Mouse (Mus musculus): Measurements from ENCODE around the gene Gm17416. TPM values are rescaled to one million over a fixed set of nuclear protein-coding genes. Genes with fewer than 3 reads are reported as not detected.

Gm17416 gene
- polyA plus RNA-seq, 1 experiment = not detected

DNA sequence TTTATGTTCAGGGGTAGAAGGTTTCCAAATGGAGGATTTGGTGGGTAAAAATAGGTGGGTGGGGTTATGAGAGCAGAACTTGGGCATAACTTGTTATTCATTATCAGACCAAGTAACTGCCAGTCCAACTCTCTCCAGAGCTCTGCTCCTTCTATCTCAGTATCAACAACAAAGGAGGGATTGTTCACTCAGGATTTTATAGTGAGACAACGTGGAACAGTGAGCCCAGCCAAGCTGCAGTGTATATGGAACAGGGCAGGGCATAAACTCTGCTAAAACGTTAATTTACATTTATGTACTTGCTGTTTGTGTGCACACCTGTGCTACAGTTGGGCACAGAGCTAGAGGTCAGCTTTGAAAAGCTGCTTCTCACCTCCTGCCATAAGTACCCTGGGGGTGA lies 19.3 kb downstream of the Gm17416 start:
- TF ChIP-seq CTCF (IDR thresholded peaks at IDR 0.05; ENCODE audit: control insufficient read depth, insufficient read depth, low read length) (no peak), POLR2A (IDR thresholded peaks at IDR 0.05; ENCODE audit: borderline replicate concordance, control insufficient read depth, low read depth, low read length) (no peak)
- Histone ChIP-seq H3K4me1 (ENCODE audit: control insufficient read depth, insufficient read depth, low read length) (no peaks in the 10 kb centered on the region), H3K4me3 (replicated peaks; ENCODE audit: control insufficient read depth, low read depth, low read length) (no peak overlapping the region), H3K27ac (ENCODE audit: control insufficient read depth, insufficient read depth, low read depth, low read length, poor library complexity) (no peak overlapping the region)
- WGBS = 49% methylated on average over 2 of the region's 2 CpGs

GRCm38 (mm10) chr2:152589021-152589420 lies 19.9 kb downstream of the Gm17416 start:
- 58% methylated on average over 6 of the region's 6 CpGs for WGBS
- no peak overlapping the region for H3K27ac ChIP-seq (ENCODE audit: control insufficient read depth, insufficient read depth, low read depth, low read length, poor library complexity)
- no peaks in the 10 kb centered on the region for H3K4me1 ChIP-seq (ENCODE audit: control insufficient read depth, insufficient read depth, low read length)
- H3K4me3 ChIP-seq (replicated peaks; ENCODE audit: control insufficient read depth, low read depth, low read length) = no peak overlapping the region
- TF ChIP-seq CTCF (IDR thresholded peaks at IDR 0.05; ENCODE audit: control insufficient read depth, insufficient read depth, low read length) = no peak
- TF ChIP-seq POLR2A (IDR thresholded peaks at IDR 0.05; ENCODE audit: borderline replicate concordance, control insufficient read depth, low read depth, low read length) = no peak

GRCm38 (mm10) chr2:152599299-152599698 lies 30.2 kb downstream of the Gm17416 start, which contains the start of gene Defb45:
Defb45 (minus strand) TSS chr2:152599399.
- Histone ChIP-seq H3K27ac (ENCODE audit: control insufficient read depth, insufficient read depth, low read depth, low read length, poor library complexity) (no peak within 1 kb of the TSS), H3K4me3 (replicated peaks; ENCODE audit: control insufficient read depth, low read depth, low read length) (no peak within 1 kb of the TSS), H3K4me1 (ENCODE audit: control insufficient read depth, insufficient read depth, low read length) (no peaks in the 10 kb centered on the region)
- no peak for TF ChIP-seq CTCF (IDR thresholded peaks at IDR 0.05; ENCODE audit: control insufficient read depth, insufficient read depth, low read length)
- TF ChIP-seq POLR2A (IDR thresholded peaks at IDR 0.05; ENCODE audit: borderline replicate concordance, control insufficient read depth, low read depth, low read length) = no peak
- 59% methylated on average over 7 of the region's 7 CpGs for WGBS

DNA sequence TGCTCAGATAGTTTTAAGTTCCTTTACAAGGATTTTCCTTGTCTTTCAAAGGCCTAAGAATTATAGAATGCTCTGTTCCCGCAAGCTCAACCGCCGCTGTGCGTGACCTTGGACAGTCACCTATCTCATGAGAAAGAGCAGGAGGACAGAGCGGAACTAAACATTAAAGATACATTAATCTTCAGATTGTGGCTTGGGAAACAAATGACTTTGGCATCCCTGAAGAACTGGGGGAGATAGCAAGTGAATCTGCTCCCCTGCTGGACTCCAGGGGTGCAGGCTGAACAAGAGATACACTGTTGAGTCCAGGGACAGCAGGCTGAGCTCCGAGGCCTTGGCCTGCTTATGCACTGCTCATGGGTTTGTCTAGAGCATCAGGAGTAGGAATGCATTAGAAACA lies 30.9 kb downstream of the Gm17416 start:
- TF ChIP-seq POLR2A (IDR thresholded peaks at IDR 0.05; ENCODE audit: borderline replicate concordance, control insufficient read depth, low read depth, low read length) = no peak
- TF ChIP-seq CTCF (IDR thresholded peaks at IDR 0.05; ENCODE audit: control insufficient read depth, insufficient read depth, low read length) = no peak
- Histone ChIP-seq H3K4me1 (ENCODE audit: control insufficient read depth, insufficient read depth, low read length) (no peaks in the 10 kb centered on the region), H3K27ac (ENCODE audit: control insufficient read depth, insufficient read depth, low read depth, low read length, poor library complexity) (no peak overlapping the region), H3K4me3 (replicated peaks; ENCODE audit: control insufficient read depth, low read depth, low read length) (no peak overlapping the region)
- WGBS = 82% methylated on average over 6 of the region's 6 CpGs

DNA sequence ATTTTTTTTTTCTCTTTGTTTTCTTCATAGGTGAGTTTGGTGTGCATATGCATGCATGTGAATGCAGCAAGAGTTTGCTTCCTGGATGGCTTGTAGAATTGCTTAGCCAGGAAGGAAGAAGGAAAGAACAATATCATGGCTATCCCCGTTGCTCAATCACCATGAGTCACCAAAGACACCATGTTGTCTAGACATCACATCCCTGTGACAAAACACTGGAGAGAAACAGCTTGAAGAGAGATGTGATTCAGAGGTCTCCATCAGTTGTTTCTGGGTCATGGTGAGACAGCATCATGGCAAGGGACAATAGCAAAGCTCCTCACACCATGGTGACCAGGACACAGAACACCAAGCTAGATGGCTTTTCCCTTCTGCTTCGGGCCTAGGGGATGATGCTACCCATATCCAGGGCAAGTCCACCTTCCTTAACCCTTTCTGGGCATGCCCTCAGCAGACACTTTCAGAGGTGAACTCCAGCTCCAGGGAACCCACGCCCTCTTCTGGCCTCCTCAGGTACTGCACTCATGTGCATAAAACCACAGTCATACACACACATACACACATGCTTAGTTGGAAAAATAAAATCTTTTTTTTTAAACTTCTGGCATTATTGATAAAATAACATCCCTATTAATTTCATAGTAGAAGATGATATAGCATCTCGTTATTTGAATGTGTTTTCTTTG lies 32.3 kb downstream of the Gm17416 start:
- 53% methylated on average over 4 of the region's 4 CpGs for WGBS
- no peak overlapping the region for H3K4me3 ChIP-seq (replicated peaks; ENCODE audit: control insufficient read depth, low read depth, low read length)
- no peaks in the 10 kb centered on the region for H3K4me1 ChIP-seq (ENCODE audit: control insufficient read depth, insufficient read depth, low read length)
- no peak overlapping the region for H3K27ac ChIP-seq (ENCODE audit: control insufficient read depth, insufficient read depth, low read depth, low read length, poor library complexity)
- no peak for TF ChIP-seq POLR2A (IDR thresholded peaks at IDR 0.05; ENCODE audit: borderline replicate concordance, control insufficient read depth, low read depth, low read length)
- TF ChIP-seq CTCF (IDR thresholded peaks at IDR 0.05; ENCODE audit: control insufficient read depth, insufficient read depth, low read length) = peak; percentile 20; the same call in 1 of the 2 replicates

DNA sequence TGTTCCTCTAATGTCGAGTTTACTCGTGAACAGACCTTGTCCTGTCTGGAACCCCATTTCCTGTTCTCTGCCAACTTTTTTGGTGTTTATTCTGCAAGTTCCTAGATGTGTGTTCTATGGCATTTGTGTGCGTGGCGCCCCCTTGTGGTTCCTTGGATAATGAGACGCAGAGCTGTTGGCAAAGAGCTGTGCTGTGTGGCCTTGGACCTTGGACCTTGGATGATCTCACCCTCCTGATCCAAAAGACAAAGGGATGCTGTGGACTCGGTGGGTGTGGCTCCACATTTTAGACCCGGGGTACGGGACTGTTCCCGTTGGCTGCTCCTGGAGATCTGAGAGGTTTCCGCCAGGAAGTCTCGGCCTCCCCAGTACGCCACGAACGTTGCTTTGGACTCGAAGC lies 34.9 kb downstream of the Gm17416 start, which contains the start of gene Defb36:
Gene Defb36 (plus strand): TSS at position 271 of the 400 bp plus-strand sequence.
- Histone ChIP-seq H3K27ac (ENCODE audit: control insufficient read depth, insufficient read depth, low read depth, low read length, poor library complexity) (no peak within 1 kb of the TSS), H3K4me1 (ENCODE audit: control insufficient read depth, insufficient read depth, low read length) (no peaks in the 10 kb centered on the region), H3K4me3 (replicated peaks; ENCODE audit: control insufficient read depth, low read depth, low read length) (no peak within 1 kb of the TSS)
- peak; percentile 54; the same call in 1 of the 2 replicates for TF ChIP-seq CTCF (IDR thresholded peaks at IDR 0.05; ENCODE audit: control insufficient read depth, insufficient read depth, low read length)
- no peak for TF ChIP-seq POLR2A (IDR thresholded peaks at IDR 0.05; ENCODE audit: borderline replicate concordance, control insufficient read depth, low read depth, low read length)
- 71% methylated on average over 15 of the region's 15 CpGs for WGBS

GRCm38 (mm10) chr2:152607746-152608145 lies 38.6 kb downstream of the Gm17416 start:
- Histone ChIP-seq H3K4me1 (ENCODE audit: control insufficient read depth, insufficient read depth, low read length) (no peaks in the 10 kb centered on the region; the same call in 1 of the 2 replicates), H3K27ac (ENCODE audit: control insufficient read depth, insufficient read depth, low read depth, low read length, poor library complexity) (no peak overlapping the region), H3K4me3 (replicated peaks; ENCODE audit: control insufficient read depth, low read depth, low read length) (no peak overlapping the region)
- WGBS = 51% methylated on average over 6 of the region's 6 CpGs
- TF ChIP-seq POLR2A (IDR thresholded peaks at IDR 0.05; ENCODE audit: borderline replicate concordance, control insufficient read depth, low read depth, low read length) (no peak), CTCF (IDR thresholded peaks at IDR 0.05; ENCODE audit: control insufficient read depth, insufficient read depth, low read length) (no peak)

DNA sequence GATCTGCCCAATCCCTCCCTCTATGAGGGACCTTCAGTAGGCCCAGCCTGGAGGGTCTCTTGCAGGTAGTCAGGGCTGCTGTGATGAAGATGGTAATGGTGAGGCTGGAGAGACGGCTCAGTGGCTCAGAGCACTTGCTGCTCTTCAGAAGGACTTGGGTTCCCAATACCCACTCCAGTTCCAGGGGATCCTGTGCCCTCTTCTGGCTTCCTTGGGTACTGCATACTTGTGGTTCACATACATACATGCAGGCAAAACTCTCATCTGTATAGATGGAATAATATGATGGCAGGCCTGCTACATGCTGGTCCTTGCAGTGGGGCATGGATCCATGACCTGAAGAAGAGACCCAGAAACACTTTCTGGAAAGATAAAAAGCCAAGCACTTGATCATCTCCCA lies 39.6 kb downstream of the Gm17416 start:
- no peak overlapping the region for H3K27ac ChIP-seq (ENCODE audit: control insufficient read depth, insufficient read depth, low read depth, low read length, poor library complexity)
- 70% methylated on average over 1 of the region's 1 CpGs for WGBS
- TF ChIP-seq CTCF (IDR thresholded peaks at IDR 0.05; ENCODE audit: control insufficient read depth, insufficient read depth, low read length) = no peak
- TF ChIP-seq POLR2A (IDR thresholded peaks at IDR 0.05; ENCODE audit: borderline replicate concordance, control insufficient read depth, low read depth, low read length) = no peak
- no peaks in the 10 kb centered on the region; the same call in 1 of the 2 replicates for H3K4me1 ChIP-seq (ENCODE audit: control insufficient read depth, insufficient read depth, low read length)
- no peak overlapping the region for H3K4me3 ChIP-seq (replicated peaks; ENCODE audit: control insufficient read depth, low read depth, low read length)

Data from bone marrow, adult 2 months (tissue).